Mouse (Mus musculus) heart, adult 18-20 months (tissue): ENCODE data around the gene Calcoco1. TPM values are rescaled to one million over a fixed set of nuclear protein-coding genes. Genes with fewer than 3 reads are reported as not detected.
"Not testable (repeated sequence)": the region's sequence is repeated elsewhere in the genome, so short reads cannot be mapped to it uniquely, and the experiment has no call there.

ENCODE experiments used
- DNase-seq, 2 experiments: peaks; one replicate each; pipeline ENCODE4 v3.0.0; 2021 to 2022; ENCODE audit warnings: mixed read lengths in 1 of 2
- microRNA-seq, 2 experiments: library from miRNA; unstranded; fragments of <30 nt; microRNA quantifications; one replicate each; pipeline ENCODE4 v1.2.0; 2022
- total RNA-seq, 2 experiments: library from RNA; stranded (reverse); gene quantifications; 2 replicates each; pipeline ENCODE4 v1.2.3; 2021

The Calcoco1 gene
- total RNA-seq, 2 experiments from 2014 or later, result 105 to 119 TPM

DNA sequence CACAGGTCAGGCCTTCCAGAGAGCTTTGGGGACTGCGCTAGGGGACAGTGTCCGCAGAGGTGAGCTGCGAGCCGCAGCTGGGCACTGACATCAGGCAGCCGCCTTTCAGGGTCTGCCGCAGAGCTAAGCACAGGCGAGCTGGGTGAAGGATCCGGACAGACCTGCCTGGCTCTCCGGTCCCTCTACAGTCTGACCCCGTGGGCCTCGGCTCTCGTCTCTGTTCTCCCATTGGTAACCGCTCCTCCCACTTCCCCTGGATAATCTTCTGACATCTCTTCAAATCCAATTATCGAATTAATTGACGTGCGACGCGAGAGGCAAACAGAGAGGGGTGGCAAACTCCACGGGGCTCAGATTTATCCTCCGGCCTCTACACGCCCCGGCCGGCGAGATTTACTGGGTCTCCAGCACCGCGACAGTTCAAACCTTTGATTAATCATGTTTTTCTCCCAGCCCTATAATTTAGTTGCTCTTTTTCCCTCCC is 29.6 kb downstream of the Calcoco1 start:
- peak in 1 of 2 experiments; percentile 25 for DNase-seq

DNA sequence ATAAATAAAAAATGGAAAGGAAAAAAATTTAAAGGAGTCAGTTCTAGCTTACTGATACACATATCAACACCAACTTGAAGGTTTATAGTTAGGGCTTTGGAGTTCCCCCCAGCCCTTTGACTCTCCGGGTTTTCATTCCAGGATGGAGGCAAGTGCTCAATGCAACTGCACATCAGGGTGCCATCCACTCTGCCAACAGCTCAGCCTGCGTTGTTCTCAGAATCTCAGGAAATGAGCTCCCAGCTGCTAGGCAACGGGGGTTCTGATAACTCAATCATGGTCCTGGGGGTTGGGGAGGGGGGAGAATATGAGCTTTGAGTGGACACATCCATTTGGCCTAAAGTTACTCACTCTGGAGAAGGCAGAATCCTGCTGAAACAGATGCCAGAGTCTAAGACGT is 36.2 kb downstream of the Calcoco1 start:
- no peak for DNase-seq

DNA sequence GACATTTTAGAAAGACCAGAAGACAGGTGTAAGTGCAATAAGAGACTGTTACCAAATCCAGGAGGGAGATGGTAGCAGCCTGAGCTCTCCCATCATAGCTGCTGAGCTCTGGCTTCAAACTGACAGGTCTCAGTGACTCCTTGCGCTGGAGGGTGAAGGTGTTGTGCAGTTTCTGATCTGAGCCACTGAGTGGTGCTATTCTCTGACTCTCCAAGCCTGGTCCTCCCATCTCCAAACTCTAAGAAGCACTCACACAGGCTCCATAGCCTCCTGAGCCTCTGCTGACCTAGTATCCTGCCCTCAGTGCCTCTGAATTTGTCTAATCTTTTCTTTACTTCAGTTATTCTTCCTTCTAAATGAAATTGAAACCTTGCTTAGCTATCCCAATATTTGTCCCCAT is 38.3 kb downstream of the Calcoco1 start:
- no peak for DNase-seq

DNA sequence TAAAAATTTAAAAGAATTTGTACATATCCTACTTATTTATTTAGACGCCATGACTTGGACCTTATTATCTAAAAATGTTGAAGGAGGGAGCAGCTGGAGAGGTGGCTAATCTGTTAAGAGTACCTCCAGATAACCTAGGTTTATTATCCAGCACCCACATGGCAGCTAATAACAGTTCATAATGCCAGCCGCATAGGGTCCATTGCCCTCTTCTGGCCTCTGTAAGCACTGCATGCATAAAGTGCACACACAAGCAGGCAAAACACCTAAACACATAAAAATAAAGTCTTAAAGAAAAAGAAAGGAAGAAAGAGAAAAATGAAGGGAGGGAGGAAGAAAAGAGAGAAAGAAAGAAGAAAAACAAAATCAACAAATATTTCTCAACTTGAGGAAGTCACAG is 45.6 kb downstream of the Calcoco1 start:
- DNase-seq, result no peak

DNA sequence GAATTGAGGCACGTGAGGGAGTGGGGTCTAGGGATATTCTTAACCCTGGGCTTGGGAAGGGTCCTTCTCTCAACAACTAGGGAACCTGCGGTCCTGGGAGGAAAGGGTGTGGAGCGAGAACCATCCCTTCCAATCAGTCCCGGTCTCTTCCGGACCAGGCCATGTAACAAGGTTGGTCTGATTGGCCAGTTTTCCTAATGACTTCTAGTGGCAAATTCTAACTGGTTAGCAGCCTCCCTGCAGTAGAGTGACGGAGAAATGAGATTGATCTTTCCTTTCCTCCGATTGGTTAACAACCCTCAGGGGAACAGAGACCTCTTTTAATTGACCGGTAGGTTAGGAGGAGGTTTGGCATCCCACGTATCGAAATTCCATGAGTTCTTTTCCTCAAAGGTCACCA is 48.4 kb downstream of the Calcoco1 start:
- peak; percentile 73 to 87 for DNase-seq

DNA sequence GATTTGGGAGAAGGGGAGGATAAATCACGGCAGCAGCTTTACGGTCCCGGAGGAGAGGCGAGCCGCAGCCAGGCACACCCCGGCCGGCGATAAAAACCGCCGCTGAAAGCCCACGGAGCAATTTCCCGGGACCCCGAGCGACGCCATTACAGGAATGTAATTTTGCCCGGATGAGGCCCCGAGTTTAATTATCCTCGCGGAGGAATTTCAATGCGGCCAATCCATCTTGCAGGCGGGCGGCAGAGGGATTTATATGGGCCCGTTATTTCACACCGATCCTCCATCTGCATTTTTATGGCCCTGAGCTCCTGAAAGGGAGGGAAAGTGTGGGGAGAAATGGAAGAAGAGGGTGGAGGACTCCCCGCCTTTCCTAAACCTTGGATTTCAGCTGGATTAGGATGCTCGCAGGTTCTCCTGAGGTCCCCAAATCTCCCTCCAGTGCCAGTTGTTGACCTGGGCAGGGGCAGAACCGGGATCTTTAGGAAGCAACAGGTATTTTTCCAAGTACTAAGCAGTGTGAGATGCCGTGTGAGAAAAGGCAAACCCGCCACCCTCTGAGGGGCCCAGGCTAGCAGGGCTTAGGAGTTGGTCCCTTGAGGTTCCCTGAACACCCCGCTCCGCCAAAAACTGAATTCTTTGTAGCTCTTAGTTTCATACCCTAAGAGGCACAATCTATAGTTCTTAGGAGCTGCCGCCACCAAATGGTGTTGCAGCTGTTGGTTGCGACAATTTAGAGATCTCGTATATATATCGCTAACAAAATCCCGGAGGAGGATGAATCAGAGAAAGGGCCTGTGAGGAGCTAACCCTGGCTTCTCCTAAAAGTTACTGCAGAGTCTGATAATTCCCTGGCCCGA is 49.5 kb downstream of the Calcoco1 start, which contains the start of gene Atp5g2:
Gene Atp5g2 (minus strand): TSS at position 138 of the 857 bp plus-strand sequence.
- peak; percentile 44 to 75 for DNase-seq

DNA sequence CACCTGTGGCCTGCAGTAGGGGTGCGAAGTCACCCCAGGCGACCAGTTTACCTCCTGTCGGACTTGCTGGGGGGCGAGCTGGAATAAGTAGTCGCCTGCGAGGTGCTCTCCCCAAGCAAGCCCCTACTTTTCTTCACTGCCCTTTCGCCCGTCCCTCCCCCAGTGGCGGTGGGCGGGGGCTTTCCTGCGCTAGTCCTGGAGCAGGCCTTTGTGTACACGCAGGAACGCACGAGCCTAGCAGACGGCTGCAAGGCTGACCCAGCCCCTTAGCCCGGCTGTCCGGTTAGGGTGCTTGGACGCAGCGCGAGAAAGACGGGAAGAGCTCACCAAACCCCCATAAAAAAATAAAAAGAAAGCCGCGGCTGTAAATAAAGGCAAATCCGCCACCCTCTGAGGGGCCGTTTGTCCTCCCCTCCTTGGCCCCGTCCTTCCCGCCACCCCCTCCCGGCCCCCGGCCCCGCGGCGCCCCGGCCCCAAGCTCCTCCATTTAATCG is 50.2 kb downstream of the Calcoco1 start:
- peak; percentile 91 to 93 for DNase-seq

DNA sequence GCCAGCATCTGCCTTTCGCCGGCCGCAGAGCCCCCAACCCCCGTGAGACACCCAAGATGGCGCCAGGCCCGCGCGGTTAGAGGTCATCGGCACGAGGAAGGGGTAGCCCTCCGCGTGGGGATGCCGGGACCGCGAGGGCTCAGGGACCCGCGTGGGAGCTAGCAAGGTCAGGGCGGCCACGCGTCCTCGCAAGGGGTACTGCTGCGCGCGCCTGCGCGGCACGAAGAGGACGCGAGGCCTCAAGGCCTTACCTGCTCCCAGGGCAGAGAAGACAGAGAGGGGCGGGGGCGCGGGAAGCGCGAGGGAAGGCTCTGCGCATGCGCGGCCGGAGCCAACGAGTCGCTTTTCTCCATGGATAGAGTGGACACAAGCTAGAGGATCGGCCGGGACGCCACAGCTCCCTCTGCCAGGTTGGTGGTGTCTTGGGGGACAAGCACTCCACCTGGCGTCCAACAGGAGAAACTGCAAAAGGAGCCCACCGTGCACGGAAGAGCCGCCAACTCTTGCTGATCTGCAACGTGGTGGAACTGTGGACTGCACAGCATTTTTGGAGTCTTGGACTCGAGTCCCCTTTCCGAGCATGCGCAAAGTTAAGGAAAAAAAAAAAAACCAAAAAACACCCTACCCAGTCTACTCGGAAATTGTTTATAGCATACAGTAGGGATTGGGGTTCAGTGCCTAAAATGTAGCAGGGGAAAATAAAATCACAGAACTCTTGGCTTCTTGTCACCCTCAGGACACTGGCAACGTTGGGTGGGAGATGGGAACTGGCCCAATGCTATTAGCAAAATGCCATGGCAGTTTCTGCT is 51.0 kb downstream of the Calcoco1 start:
- peak; percentile 97 to 98 for DNase-seq

DNA sequence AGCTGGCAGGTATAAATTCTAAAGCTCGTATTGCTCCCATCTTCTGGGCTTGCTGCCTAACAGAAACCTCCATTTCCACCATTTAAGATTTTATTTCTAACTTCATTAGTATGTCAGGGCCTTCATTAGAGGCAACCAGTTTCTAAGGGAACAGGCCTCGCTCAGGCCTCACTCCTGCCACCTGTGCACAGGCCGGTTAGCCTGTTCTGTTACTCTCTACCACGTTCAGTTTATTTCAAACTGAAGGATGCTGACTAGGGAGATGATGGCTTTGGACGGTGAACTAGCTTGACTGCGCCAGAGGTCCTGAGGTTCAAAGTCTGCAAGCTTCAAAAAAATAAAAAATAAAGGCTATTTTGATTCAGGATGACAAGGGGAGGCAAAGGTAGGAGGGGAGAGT is 51.7 kb downstream of the Calcoco1 start:
- peak in 1 of 2 experiments; percentile 29 for DNase-seq

DNA sequence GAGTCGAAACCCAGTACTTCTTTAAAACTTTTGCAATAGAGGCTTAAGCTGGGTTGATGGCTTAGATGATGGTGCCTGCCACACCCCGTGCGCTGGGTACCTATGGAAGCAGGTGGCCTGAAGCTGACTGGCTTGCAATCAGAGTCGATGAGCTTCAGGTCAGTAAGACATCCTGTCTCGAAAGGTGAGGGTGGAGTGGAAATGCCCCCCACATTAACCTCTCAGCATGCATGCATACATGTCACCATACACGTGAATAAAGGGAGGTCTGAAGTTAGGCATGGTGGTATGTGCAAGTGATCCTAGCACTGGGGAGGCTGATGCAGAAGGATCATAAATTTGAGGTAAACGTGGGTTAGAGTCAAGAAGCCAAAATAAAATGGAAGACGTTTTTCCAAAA is 52.4 kb downstream of the Calcoco1 start:
- DNase-seq, result no peak

DNA sequence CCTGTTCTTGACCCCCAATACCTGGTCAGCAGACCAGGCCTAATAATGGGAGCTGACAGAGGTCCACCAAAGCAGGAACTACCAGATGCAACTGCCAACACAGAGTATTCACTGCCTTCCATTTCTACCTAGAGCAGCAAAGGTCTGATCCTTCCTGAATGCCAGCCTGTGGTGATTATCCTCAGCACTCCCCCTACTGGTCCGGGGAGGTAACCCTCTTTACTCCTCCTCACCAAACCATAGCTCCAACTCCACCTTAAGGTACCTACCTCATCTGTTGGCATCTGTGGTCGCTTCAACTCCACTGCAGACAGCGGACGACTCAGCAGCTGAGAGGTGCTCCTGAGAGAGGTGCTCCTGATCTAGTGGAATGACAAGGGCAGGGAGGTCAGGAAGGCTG is 56.5 kb downstream of the Calcoco1 start:
- DNase-seq, result peak; percentile 48 to 79

DNA sequence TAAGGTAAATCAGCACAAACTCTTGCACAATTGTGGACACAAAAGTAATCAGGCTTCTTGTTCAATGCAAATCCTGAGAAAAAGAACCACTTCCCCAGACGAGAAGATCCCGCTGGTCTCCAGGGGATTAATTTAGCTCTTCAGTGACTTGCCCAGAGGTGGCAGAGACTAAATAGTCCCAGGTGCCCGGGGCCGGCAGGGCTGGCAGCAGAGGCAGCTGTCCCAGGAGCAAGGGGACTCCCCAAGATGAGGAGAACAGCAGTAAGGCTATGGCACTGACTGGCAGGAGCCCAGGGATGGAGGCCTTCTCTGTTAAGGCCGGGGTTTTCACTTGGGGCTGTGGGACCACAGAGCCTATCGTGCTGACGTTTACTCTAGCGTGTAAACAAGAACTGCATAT is 58.2 kb downstream of the Calcoco1 start:
- DNase-seq, result no peak

DNA sequence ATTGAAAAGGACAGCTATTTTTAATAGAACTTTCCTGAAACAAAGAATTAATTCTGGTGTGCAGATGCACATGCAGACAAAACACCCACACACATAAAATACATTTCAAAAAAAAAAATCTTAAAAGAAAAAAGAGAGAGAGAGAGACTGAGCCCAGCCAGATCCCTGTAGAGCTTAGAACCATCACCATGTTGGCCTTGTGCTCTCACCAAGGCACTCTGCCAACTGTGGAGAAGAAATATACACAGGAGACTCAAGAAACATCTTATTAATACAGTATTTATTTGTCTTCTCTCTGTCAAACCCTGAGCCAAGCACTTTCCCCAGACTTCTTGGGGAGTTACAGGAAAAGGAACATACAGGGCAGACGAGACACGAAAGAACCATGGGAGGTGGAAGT is 59.4 kb downstream of the Calcoco1 start:
- not testable (repeated sequence) for DNase-seq

DNA sequence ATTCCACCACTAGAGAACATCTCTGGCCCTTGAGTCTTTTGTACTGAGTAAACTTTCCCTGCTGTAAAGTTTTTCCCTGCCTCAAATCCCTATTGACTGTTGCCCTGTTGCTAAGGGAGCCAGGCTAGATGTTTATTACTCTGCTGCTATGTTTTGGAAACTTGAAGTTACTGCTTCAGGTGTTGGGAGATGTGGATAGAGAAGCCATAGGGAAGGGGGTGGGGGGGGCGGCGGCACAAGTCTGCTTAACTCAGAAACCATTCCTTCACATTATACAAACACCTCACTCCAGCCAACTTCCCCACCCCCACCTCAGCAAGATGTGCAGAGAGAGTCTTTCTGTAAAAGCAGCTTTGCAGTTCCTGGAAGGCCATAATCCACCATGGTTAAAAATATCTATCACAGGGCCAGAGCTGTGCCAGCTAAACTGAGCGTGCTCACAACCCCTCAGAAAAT is 64.0 kb downstream of the Calcoco1 start:
- DNase-seq, result peak; percentile 40 to 45

Small RNAs within 50 kb of the gene (microRNA-seq; reads per million reads assigned to microRNA genes)
- 0 reads per million in 2 experiments for gene Mir688

Other genes with a start within 250 kb of the Calcoco1 start
- not detected for gene Gm10337, start 218.5 kb downstream of the Calcoco1 start, total RNA-seq
- gene Map3k12, start 205.1 kb downstream of the Calcoco1 start, total RNA-seq, result 1 to 10 TPM; 1.8 to 2.3 TPM
- 10 to 100 TPM; 40.1 to 43.0 TPM for gene Tarbp2, start 204.0 kb downstream of the Calcoco1 start, total RNA-seq
- under 1 TPM; 0.87 to 0.92 TPM for gene Npff, start 197.2 kb downstream of the Calcoco1 start, total RNA-seq
- gene Gm28047, start 97.1 kb downstream of the Calcoco1 start, total RNA-seq, result 1 to 10 TPM in 1 of 2 experiments, not detected in 1; 2.5 TPM
- 10 to 100 TPM; 41.2 to 44.9 TPM for gene Atf7, start 96.7 kb downstream of the Calcoco1 start, total RNA-seq
- gene Atp5g2, start 49.8 kb downstream of the Calcoco1 start, total RNA-seq, result 10 to 100 TPM; 28.4 to 50.6 TPM
- gene Hoxc13, start 198.9 kb upstream of the Calcoco1 start, total RNA-seq, result not detected
- gene Hoxc12, start 214.6 kb upstream of the Calcoco1 start, total RNA-seq, result not detected
- not detected for gene Hoxc11, start 232.2 kb upstream of the Calcoco1 start, total RNA-seq
- gene Hoxc10, start 244.6 kb upstream of the Calcoco1 start, total RNA-seq, result not detected
- under 1 TPM in 1 of 2 experiments, not detected in 1; 0.18 TPM for gene Hoxc5, start 245.3 kb upstream of the Calcoco1 start, total RNA-seq